Mouse (Mus musculus): ENCODE results near the gene Sh3gl1.
"Not testable (repeated sequence)": the region's sequence is repeated elsewhere in the genome, so short reads cannot be mapped to it uniquely, and the experiment has no call there.

Sh3gl1 gene

GRCm38 (mm10) chr17:56036176-56036900, at the start of gene Sh3gl1:
Gene Sh3gl1, minus strand, starts transcription at chr17:56036635.
- peak; percentile 98 for DNase-seq

GRCm38 (mm10) chr17:56080781-56081585, 44.5 kb upstream of the Sh3gl1 start:
- peak; percentile 24 for DNase-seq

GRCm38 (mm10) chr17:56079921-56080320, 43.5 kb upstream of the Sh3gl1 start:
- DNase-seq: no peak

- peak; percentile 100 for DNase-seq
These were observed 42.7 kb upstream of the Sh3gl1 start, which contains the start of gene Hdgfl2 for GRCm38 (mm10) chr17:56078880-56079795. Gene Hdgfl2, plus strand, starts transcription at chr17:56079634.

- not testable (repeated sequence) for DNase-seq
These were observed 41.9 kb upstream of the Sh3gl1 start for GRCm38 (mm10) chr17:56078361-56078760.

- DNase-seq: no peak
These were observed 41.1 kb upstream of the Sh3gl1 start for GRCm38 (mm10) chr17:56077523-56077922.

- DNase-seq: peak; percentile 99
These were observed 38.4 kb upstream of the Sh3gl1 start, which contains the start of gene Ubxn6 for GRCm38 (mm10) chr17:56074827-56075208. Gene Ubxn6, minus strand, starts transcription at chr17:56075028.

- peak; percentile 95 for DNase-seq
These were observed 37.8 kb upstream of the Sh3gl1 start for GRCm38 (mm10) chr17:56074097-56074826.

GRCm38 (mm10) chr17:56072243-56072642, 35.8 kb upstream of the Sh3gl1 start:
- DNase-seq: no peak

- DNase-seq: no peak
These were observed 34.7 kb upstream of the Sh3gl1 start for GRCm38 (mm10) chr17:56071126-56071525.

- no peak for DNase-seq
These were observed 32.6 kb upstream of the Sh3gl1 start for GRCm38 (mm10) chr17:56069066-56069465.

GRCm38 (mm10) chr17:56066451-56066850, 30.0 kb upstream of the Sh3gl1 start:
- DNase-seq: no peak

- DNase-seq: not testable (repeated sequence)
These were observed 29.3 kb upstream of the Sh3gl1 start for GRCm38 (mm10) chr17:56065715-56066114.

- DNase-seq: no peak
These were observed 25.6 kb upstream of the Sh3gl1 start for GRCm38 (mm10) chr17:56062081-56062480.

GRCm38 (mm10) chr17:56057381-56058120, 21.1 kb upstream of the Sh3gl1 start:
- DNase-seq: no peak

- DNase-seq: no peak
These were observed 19.7 kb upstream of the Sh3gl1 start for GRCm38 (mm10) chr17:56055945-56056678.

GRCm38 (mm10) chr17:56054938-56055337, 18.5 kb upstream of the Sh3gl1 start:
- no peak for DNase-seq

- DNase-seq: no peak
These were observed 14.9 kb upstream of the Sh3gl1 start for GRCm38 (mm10) chr17:56051369-56051768.

- no peak for DNase-seq
These were observed 4.4 kb upstream of the Sh3gl1 start for GRCm38 (mm10) chr17:56040857-56041163.

GRCm38 (mm10) chr17:56040030-56040856, 3.8 kb upstream of the Sh3gl1 start, which contains the start of gene Chaf1a:
Gene Chaf1a, plus strand, starts transcription at chr17:56040439.
- peak; percentile 99 for DNase-seq

Measured in lung, postnatal 36 days (tissue).